Mouse (Mus musculus) ES-CJ7 (cell line): ENCODE measurements around the gene Git1.
A peak's percentile ranks its signal among the peaks of the same experiment; 100 is the strongest.

Experiments
- DNase-seq: peaks from one replicate; pipeline ENCODE4 v3.0.0; 2011; ENCODE audit warnings: low read depth, low spot score

Git1 gene

DNA sequence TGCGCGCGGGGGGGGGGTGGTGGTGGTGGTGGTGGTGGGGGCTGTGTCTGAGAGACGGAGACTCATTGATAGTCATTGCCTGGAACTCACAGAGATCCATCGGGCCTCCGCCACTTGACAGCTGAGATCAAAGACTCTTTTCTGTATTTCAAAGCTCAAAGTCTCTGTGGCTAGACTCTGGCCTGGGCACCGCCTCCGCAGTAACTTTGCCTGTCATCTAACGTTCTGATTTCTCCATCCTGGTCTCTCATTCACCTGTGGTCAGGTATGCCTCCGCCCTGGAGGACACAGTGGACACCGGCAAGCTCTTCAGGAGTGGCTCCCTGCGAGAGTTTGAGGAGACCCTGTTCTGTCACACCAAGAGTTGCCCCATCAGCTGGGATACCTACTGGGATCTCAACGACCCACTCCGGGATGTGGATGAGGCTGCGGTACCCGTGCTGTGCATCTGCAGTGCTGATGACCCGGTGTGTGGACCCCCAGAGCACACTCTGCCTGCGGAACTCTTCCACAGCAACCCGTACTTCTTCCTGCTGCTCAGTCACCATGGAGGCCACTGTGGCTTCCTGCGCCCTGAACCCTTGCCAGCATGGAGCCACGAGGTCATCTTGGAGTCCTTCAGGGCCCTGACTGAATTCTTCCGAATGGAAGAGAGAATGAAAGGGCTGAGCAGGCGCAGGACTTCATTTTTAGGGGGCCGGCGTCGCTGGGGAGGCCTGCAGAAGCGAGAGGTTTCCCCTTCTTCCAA lies 24.9 kb downstream of the Git1 start:
- DNase-seq = no peak

DNA sequence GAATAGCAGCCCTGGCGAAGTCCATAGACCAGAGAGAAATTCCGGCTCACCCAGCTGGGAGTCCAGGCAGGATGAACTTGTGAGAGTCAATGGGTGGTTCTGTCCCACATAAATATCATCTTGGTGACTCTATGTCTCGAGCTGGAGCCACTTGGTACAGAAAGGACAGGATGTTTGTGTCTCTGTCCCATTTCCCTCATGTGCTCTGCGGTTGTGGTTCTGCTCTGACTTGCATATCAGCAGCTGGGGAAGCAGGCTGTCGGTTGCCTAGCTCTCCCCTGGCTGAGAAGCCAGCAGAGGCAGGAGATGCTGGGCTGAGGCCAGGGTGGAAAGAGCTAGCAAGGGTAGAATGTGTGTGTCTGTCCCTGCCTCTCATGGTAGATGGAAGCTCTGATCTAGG lies 25.7 kb downstream of the Git1 start, which contains the start of gene Gm10392:
TSS of gene Gm10392 (minus strand) at position 156 of the 400 bp plus-strand sequence.
- DNase-seq = no peak

DNA sequence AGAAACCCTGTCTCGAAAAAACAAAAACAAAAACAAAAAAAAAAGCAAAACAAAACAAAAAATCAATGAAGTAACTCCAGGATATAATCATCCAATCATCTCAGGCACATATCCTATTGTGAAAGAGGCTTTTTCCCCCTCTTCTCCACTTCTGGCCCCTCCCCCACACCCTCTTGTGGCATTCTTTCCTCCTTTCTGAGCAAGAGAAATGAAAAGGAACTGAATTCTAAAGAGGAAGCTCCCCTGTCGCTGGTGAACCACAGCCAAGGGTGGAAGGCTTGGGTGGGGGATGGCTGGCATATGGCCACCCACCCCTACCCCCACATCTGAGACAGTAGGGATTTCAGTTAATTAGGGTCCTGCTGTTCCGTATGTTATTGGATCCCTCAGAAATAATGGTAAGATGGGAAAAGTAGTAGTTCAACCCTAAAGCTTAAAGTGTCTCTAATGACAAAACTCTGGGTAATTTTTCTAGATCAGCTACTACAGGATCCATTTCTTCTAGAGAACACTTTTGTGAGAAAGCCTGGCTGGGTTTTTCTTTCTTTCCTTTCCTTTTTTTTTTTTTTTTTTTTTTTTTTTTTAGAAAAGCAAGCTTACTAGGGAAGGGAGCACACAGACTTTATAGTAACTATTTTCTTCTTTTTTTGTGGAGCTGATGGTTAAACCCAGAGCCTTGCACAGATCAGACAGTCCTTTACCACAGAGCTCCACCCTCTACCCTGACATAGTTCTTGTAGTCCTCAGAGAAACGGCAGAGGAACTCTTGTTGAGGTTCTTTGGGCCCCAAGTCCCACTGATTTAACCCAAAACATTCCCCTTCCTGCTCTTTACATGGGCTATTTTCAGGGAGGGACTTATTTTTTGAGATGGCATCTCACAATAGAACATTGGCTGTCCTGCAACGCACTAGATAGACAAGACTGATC lies 27.5 kb downstream of the Git1 start:
- DNase-seq = no peak

DNA sequence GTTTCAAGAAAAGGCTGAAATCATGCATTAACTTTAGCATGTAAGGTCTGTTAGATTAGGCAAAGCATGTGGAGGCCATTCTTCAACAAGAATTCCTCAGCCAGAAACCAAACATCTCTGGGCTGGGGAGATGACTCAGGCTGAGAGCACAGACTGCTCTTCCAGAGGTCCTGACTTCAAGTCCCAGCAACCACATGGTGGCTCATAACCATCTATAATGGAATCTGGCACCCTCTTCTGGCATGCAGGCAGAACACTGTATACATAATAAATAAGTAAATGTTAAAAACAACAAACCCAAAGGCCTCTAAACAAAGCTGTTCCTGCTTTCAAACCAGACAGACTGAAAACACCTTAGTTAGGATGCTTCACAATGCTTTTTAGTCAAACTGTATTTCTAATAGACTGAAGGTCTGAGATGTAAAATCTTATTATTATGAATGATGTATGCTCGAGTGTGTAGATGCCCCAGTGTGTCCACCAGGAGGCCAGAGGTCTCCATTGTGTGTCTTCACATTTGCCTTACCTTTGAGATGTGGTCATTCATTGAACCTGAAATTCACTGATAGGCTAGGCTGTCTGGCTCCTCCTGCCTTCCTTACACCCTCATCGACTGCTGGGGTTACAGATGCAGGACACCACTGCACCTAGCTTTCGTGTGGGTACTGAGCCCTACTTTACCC lies 32.6 kb downstream of the Git1 start:
- DNase-seq = no peak

DNA sequence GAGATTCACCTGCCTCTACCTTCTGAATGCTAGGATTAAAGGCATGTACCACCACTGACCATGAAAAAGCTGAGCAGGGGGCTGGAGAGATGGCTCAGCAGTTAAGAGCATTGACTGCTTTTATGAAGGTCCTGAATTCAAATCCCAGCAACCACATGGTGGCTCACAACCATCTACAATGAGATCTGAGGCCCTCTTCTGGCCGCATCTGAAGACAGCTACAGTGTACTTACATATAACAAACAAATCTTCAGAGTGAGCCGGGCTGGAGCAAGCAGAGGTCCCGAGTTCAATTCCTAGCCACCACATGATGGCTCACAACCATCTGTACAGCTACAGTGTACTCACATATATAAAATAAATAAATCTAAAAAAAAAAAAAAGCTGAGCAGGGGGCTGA lies 35.1 kb downstream of the Git1 start:
- peak; percentile 51 for DNase-seq

DNA sequence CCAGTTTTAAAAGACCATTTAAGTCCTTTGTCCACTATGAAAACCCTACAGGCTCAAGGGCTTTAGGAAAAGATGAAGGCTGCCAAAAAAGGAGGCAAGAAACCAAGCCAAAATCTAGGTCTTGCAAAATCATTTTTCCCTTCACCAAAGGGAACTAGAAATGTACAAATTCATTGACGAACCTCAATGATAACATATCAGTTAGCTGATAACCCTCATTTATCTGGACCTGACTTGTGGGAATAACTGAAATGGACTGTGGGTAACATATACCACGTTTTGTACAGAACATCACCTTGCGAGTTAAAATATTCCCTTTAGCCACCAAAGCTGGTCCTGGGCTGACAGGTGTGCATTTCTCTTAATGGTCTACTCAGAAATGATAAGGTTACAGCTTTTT lies 36.3 kb downstream of the Git1 start:
- DNase-seq = no peak

DNA sequence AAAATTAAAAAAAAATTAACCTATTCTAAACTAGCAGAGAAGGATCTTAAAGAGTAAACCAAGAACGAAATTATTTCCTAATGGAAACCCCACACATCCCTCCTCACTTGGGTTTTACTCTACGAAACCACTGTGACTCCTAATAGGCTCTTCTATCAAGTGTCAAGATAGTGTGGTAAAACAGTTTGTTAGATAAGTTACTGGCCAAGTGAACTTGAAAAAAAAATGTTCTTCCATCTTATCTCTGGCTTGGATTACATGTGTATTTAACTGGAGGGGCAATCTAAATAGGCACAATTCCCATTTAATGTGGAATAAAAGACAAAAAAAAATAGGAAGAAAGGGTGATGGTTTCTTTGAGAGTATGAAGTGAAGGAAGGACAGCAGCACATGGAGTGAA lies 37.5 kb downstream of the Git1 start:
- DNase-seq = no peak

DNA sequence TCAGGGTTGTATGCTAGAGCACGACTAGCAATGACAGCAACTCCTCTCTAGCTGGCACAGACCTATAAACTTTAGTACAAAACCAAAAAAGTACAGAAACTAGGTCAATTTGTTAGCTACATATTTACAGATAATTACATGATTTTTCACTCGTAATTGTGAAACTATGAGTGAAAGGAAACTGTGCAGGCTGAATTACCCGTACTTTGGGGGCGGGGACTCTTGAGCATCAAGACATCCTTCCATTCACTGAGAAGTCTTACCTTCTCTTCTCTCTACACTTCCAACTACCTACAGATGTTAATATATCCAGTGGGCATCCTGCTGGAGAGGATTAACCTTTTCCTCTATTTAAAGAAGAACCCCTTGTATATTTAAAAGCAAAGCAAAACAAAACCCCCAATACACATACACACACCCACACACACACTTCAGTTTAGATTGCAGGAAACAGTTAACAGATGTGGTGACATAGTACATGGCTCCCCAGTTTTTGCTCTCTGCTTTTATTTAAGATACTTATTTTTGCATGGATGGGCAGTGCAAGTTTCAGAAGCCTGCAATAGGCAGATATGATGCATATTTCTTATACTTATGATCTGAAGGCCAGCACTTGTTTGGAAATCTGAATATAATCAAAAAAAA lies 39.0 kb downstream of the Git1 start:
- DNase-seq = no peak

DNA sequence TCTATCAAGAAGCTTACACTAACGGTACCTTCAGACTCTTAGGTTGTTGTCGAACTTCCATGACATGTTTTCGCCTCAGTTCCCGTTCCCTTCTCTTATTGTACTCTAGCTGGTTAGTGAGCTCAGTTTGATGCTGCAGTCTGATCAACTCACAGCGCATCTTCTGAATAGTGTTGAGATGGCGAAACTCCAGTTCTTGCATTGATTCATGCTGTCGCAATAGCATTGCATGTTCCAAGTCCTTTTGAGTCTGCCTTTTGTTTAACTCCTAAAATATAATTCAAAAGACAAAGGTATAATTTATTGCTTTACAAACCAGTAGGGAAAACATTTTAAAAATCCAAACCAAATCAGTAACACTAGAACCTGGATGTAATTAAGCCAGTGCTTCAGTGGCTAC lies 51.9 kb downstream of the Git1 start:
- no peak for DNase-seq
